Mouse (Mus musculus): ENCODE data around the gene Dok5. TPM values are rescaled to one million over a fixed set of nuclear protein-coding genes. Genes with fewer than 3 reads are reported as not detected.
A peak's percentile ranks its signal among the peaks of the same experiment; 100 is the strongest.

Gene Dok5
- polyA plus RNA-seq, 1 experiment from 2014 or later, result 6.9 TPM

DNA sequence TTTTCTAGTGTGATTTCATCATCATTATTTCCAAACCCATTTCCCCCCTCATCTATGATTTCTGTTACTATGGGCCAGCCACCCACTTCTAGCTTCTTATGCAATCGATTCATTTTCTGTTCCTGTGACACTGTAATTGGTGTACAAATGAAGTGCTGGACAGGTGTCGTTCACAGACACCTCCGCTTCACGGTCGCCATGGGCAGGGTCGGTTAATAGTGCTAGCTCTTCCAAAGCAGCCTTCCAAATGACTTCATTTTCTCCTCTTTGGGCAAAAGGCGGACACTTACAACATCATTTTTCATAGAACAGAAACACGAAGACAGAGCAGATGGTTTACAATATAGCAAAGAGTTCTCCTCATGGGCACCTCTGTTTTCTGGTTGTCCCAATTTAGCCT, 1.5 kb upstream of the Dok5 start:
- Histone ChIP-seq H3K27me3 (ENCODE audit: control insufficient read depth, insufficient read depth, low read length) (peaks cover 5% of the 10 kb centered on the region; the same call in 1 of the 2 replicates), H3K4me1 (ENCODE audit: control insufficient read depth, insufficient read depth, low read length) (peaks cover 11% of the 10 kb centered on the region; the same call in 1 of the 2 replicates), H3K27ac (ENCODE audit: low read depth, low read length) (no peak overlapping the region), H3K4me3 (ENCODE audit: low read depth, low read length) (no peak overlapping the region), H3K9me3 (replicated peaks; ENCODE audit: control insufficient read depth, low read length) (no peaks in the 10 kb centered on the region), H3K4me2 (no peak overlapping the region), H3K36me3 (ENCODE audit: control insufficient read depth, insufficient read depth, low read length) (no peaks in the 10 kb centered on the region), H3K9ac (ENCODE audit: low read depth, low read length) (no peak overlapping the region)
- WGBS (ENCODE audit: insufficient replicate concordance), result 84% methylated on average over 8 of the region's 8 CpGs
- no peak for ATAC-seq (replicated peaks; ENCODE audit: insufficient number of reproducible peaks, low FRiP score, low TSS enrichment)

GRCm38 (mm10) chr2:170730781-170731180, 826 bp upstream of the Dok5 start:
- Histone ChIP-seq H3K27ac (ENCODE audit: low read depth, low read length) (no peak overlapping the region), H3K9ac (ENCODE audit: low read depth, low read length) (no peak overlapping the region), H3K4me3 (ENCODE audit: low read depth, low read length) (no peak overlapping the region), H3K4me1 (ENCODE audit: control insufficient read depth, insufficient read depth, low read length) (peaks cover 14% of the 10 kb centered on the region; the same call in 1 of the 2 replicates), H3K4me2 (peak overlapping the region; percentile 89), H3K27me3 (ENCODE audit: control insufficient read depth, insufficient read depth, low read length) (peaks cover 5% of the 10 kb centered on the region; the same call in 1 of the 2 replicates), H3K36me3 (ENCODE audit: control insufficient read depth, insufficient read depth, low read length) (no peaks in the 10 kb centered on the region), H3K9me3 (replicated peaks; ENCODE audit: control insufficient read depth, low read length) (no peaks in the 10 kb centered on the region)
- no peak for ATAC-seq (replicated peaks; ENCODE audit: insufficient number of reproducible peaks, low FRiP score, low TSS enrichment)
- WGBS (ENCODE audit: insufficient replicate concordance), result 56% methylated on average over 13 of the region's 13 CpGs

DNA sequence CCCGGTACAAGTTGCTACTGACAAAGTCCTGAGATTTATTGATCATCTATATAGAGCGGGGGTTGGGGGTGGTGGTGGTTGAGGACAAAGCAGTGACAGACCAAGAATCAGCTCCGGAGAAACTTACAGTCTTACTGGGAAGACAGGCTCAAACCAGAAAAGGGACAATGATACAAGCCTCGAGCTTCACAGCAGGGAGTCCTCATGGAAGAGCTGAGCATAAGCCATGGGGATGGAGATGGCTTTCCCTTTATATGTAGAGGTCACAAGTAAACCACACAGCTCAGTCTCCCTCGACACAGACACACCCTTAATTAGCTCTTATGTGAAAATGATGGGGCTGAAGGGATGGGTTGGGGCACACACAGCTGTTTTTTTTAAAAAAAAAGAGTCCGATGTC, 402 bp upstream of the Dok5 start:
- H3K4me1 ChIP-seq (ENCODE audit: control insufficient read depth, insufficient read depth, low read length), result peaks cover 15% of the 10 kb centered on the region; the same call in 1 of the 2 replicates
- 24% methylated on average over 6 of the region's 6 CpGs for WGBS (ENCODE audit: insufficient replicate concordance)
- H3K9me3 ChIP-seq (replicated peaks; ENCODE audit: control insufficient read depth, low read length), result no peaks in the 10 kb centered on the region
- peak; percentile 3; the same call in 1 of the 2 replicates for ATAC-seq (replicated peaks; ENCODE audit: insufficient number of reproducible peaks, low FRiP score, low TSS enrichment)
- H3K36me3 ChIP-seq (ENCODE audit: control insufficient read depth, insufficient read depth, low read length), result no peaks in the 10 kb centered on the region
- peak overlapping the region; percentile 58 for H3K4me3 ChIP-seq (ENCODE audit: low read depth, low read length)
- no peak overlapping the region for H3K27ac ChIP-seq (ENCODE audit: low read depth, low read length)
- H3K27me3 ChIP-seq (ENCODE audit: control insufficient read depth, insufficient read depth, low read length), result peaks cover 5% of the 10 kb centered on the region; the same call in 1 of the 2 replicates
- peak overlapping the region; percentile 89 for H3K4me2 ChIP-seq
- H3K9ac ChIP-seq (ENCODE audit: low read depth, low read length), result peak overlapping the region; percentile 72; the same call in 1 of the 2 replicates

DNA sequence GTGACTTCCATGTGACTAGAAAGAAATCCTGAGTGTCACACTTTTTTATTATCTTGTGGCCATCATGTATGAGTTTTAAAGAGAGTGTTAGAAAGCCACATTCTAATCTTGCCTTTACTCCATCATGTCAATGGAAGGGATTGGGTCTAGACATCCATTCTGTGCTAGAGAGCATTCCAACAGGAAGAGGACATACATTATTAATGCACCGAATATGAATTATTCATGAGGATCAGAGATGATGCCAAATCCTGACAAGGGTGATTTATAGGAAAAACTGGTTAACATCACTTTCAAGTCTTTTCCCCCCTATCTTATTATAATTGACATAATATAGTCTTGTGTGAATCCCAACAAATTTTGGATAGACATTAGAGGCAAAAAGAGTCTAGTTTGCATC, 2.1 kb downstream of the Dok5 start:
- no peak for ATAC-seq (replicated peaks; ENCODE audit: insufficient number of reproducible peaks, low FRiP score, low TSS enrichment)
- WGBS (ENCODE audit: insufficient replicate concordance), result 65% methylated on average over 1 of the region's 1 CpGs

DNA sequence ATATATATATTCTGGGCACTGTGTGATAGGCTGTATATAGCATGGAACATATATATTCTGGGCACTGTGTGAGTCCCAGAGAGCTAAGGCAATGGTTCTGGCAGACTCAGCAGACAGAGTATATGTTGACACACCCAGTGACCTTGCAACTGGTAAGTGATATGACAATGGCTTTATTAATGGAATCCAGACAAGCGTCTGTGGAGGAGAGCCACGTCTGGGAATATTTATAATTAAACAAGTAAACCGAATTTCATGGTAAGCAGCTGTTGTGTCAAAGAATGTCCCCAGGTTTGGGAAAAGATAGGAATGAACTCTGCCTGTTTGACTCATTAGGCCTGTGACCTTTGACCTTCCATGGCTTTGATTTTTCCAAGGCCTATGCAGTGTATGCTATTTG, 2.8 kb downstream of the Dok5 start:
- WGBS (ENCODE audit: insufficient replicate concordance), result 58% methylated on average over 3 of the region's 3 CpGs

More for the DNA sequence above, 2.1 kb downstream of the Dok5 start:
- Histone ChIP-seq H3K9ac (ENCODE audit: low read depth, low read length) (no peak overlapping the region), H3K9me3 (replicated peaks; ENCODE audit: control insufficient read depth, low read length) (no peaks in the 10 kb centered on the region), H3K4me2 (no peak overlapping the region), H3K4me3 (ENCODE audit: low read depth, low read length) (no peak overlapping the region), H3K4me1 (ENCODE audit: control insufficient read depth, insufficient read depth, low read length) (peaks cover 12% of the 10 kb centered on the region; the same call in 1 of the 2 replicates), H3K36me3 (ENCODE audit: control insufficient read depth, insufficient read depth, low read length) (no peaks in the 10 kb centered on the region), H3K27me3 (ENCODE audit: control insufficient read depth, insufficient read depth, low read length) (peaks cover 5% of the 10 kb centered on the region; the same call in 1 of the 2 replicates), H3K27ac (ENCODE audit: low read depth, low read length) (no peak overlapping the region)

GRCm38 (mm10) chr2:170738446-170738845, 6.8 kb downstream of the Dok5 start:
- no peaks in the 10 kb centered on the region for H3K27me3 ChIP-seq (ENCODE audit: control insufficient read depth, insufficient read depth, low read length)
- no peak overlapping the region for H3K9ac ChIP-seq (ENCODE audit: low read depth, low read length)
- H3K4me1 ChIP-seq (ENCODE audit: control insufficient read depth, insufficient read depth, low read length), result peaks cover 7% of the 10 kb centered on the region; the same call in 1 of the 2 replicates
- ATAC-seq (replicated peaks; ENCODE audit: insufficient number of reproducible peaks, low FRiP score, low TSS enrichment), result no peak
- H3K4me2 ChIP-seq, result no peak overlapping the region
- H3K36me3 ChIP-seq (ENCODE audit: control insufficient read depth, insufficient read depth, low read length), result no peaks in the 10 kb centered on the region
- no peaks in the 10 kb centered on the region for H3K9me3 ChIP-seq (replicated peaks; ENCODE audit: control insufficient read depth, low read length)
- H3K4me3 ChIP-seq (ENCODE audit: low read depth, low read length), result no peak overlapping the region
- WGBS (ENCODE audit: insufficient replicate concordance), result 77% methylated on average over 9 of the region's 9 CpGs
- H3K27ac ChIP-seq (ENCODE audit: low read depth, low read length), result no peak overlapping the region

More for the DNA sequence above, 2.8 kb downstream of the Dok5 start:
- peaks cover 12% of the 10 kb centered on the region; the same call in 1 of the 2 replicates for H3K4me1 ChIP-seq (ENCODE audit: control insufficient read depth, insufficient read depth, low read length)
- H3K4me3 ChIP-seq (ENCODE audit: low read depth, low read length), result no peak overlapping the region
- H3K4me2 ChIP-seq, result no peak overlapping the region
- no peaks in the 10 kb centered on the region for H3K9me3 ChIP-seq (replicated peaks; ENCODE audit: control insufficient read depth, low read length)
- H3K36me3 ChIP-seq (ENCODE audit: control insufficient read depth, insufficient read depth, low read length), result no peaks in the 10 kb centered on the region
- H3K27me3 ChIP-seq (ENCODE audit: control insufficient read depth, insufficient read depth, low read length), result peaks cover 5% of the 10 kb centered on the region; the same call in 1 of the 2 replicates
- no peak for ATAC-seq (replicated peaks; ENCODE audit: insufficient number of reproducible peaks, low FRiP score, low TSS enrichment)
- H3K9ac ChIP-seq (ENCODE audit: low read depth, low read length), result no peak overlapping the region
- no peak overlapping the region for H3K27ac ChIP-seq (ENCODE audit: low read depth, low read length)

- H3K27ac ChIP-seq (ENCODE audit: low read depth, low read length), result no peak overlapping the region
- no peak for ATAC-seq (replicated peaks; ENCODE audit: insufficient number of reproducible peaks, low FRiP score, low TSS enrichment)
- H3K9me3 ChIP-seq (replicated peaks; ENCODE audit: control insufficient read depth, low read length), result no peaks in the 10 kb centered on the region
- no peaks in the 10 kb centered on the region for H3K27me3 ChIP-seq (ENCODE audit: control insufficient read depth, insufficient read depth, low read length)
- H3K4me1 ChIP-seq (ENCODE audit: control insufficient read depth, insufficient read depth, low read length), result peaks cover 7% of the 10 kb centered on the region; the same call in 1 of the 2 replicates
- 85% methylated on average over 9 of the region's 9 CpGs for WGBS (ENCODE audit: insufficient replicate concordance)
- H3K4me3 ChIP-seq (ENCODE audit: low read depth, low read length), result no peak overlapping the region
- no peaks in the 10 kb centered on the region for H3K36me3 ChIP-seq (ENCODE audit: control insufficient read depth, insufficient read depth, low read length)
- H3K4me2 ChIP-seq, result no peak overlapping the region
- H3K9ac ChIP-seq (ENCODE audit: low read depth, low read length), result no peak overlapping the region
Observed at GRCm38 (mm10) chr2:170738891-170739290, 7.3 kb downstream of the Dok5 start.

DNA sequence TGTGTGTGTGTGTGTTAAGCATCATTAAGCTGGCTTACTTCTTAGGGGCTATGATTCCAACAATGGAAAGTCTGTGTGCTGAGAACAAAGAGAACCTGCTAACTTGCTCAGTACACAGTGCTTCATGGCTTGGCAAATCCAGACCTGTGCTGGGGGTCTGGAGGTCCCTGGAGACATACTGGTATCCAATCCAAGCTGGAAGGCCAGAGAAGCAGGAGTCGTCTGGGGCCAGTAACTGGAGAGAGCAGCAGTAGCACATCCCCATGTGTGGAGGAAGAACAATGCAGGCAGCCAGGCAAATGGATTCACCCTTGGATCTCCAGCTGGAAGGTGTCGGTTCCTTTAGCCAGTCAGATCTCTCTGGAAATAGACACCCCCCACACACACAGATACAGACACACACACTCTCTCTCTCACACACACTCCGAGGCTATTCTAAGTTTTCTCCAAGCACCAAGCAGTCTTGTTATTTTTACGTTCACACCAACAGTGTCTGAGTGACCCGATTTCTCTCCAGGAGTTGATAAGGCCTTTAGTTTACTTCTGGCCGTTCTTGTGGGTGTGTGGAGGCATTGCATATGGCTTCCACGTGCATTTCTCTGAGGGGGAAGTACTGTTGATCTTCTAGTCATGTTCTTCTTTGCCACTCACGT, 8.2 kb downstream of the Dok5 start:
- WGBS (ENCODE audit: insufficient replicate concordance), result 32% methylated on average over 8 of the region's 8 CpGs
- peaks cover 12% of the 10 kb centered on the region for H3K4me1 ChIP-seq (ENCODE audit: control insufficient read depth, insufficient read depth, low read length)
- no peaks in the 10 kb centered on the region for H3K9me3 ChIP-seq (replicated peaks; ENCODE audit: control insufficient read depth, low read length)
- no peak overlapping the region for H3K9ac ChIP-seq (ENCODE audit: low read depth, low read length)
- H3K4me3 ChIP-seq (ENCODE audit: low read depth, low read length), result no peak overlapping the region
- H3K4me2 ChIP-seq, result no peak overlapping the region
- no peaks in the 10 kb centered on the region for H3K27me3 ChIP-seq (ENCODE audit: control insufficient read depth, insufficient read depth, low read length)
- 0 out of 2 replicates have a peak, but pooled peaks have one; percentile 26 for ATAC-seq (replicated peaks; ENCODE audit: insufficient number of reproducible peaks, low FRiP score, low TSS enrichment)
- H3K27ac ChIP-seq (ENCODE audit: low read depth, low read length), result no peak overlapping the region
- H3K36me3 ChIP-seq (ENCODE audit: control insufficient read depth, insufficient read depth, low read length), result no peaks in the 10 kb centered on the region

- Histone ChIP-seq H3K36me3 (ENCODE audit: control insufficient read depth, insufficient read depth, low read length) (no peaks in the 10 kb centered on the region), H3K4me1 (ENCODE audit: control insufficient read depth, insufficient read depth, low read length) (peaks cover 7% of the 10 kb centered on the region; the same call in 1 of the 2 replicates), H3K27ac (ENCODE audit: low read depth, low read length) (no peak overlapping the region), H3K9me3 (replicated peaks; ENCODE audit: control insufficient read depth, low read length) (no peaks in the 10 kb centered on the region), H3K4me3 (ENCODE audit: low read depth, low read length) (no peak overlapping the region), H3K27me3 (ENCODE audit: control insufficient read depth, insufficient read depth, low read length) (no peaks in the 10 kb centered on the region), H3K4me2 (no peak overlapping the region), H3K9ac (ENCODE audit: low read depth, low read length) (no peak overlapping the region)
- 79% methylated on average over 2 of the region's 2 CpGs for WGBS (ENCODE audit: insufficient replicate concordance)
- no peak for ATAC-seq (replicated peaks; ENCODE audit: insufficient number of reproducible peaks, low FRiP score, low TSS enrichment)
Observed at GRCm38 (mm10) chr2:170743521-170743920, 11.9 kb downstream of the Dok5 start.

All from heart, embryonic 11.5 days (tissue).